Mouse (Mus musculus) hindbrain, embryonic 12.5 days (tissue): ENCODE data around the gene Slc25a39. TPM values are rescaled to one million over a fixed set of nuclear protein-coding genes. Genes with fewer than 3 reads are reported as not detected.

Source experiments
- ATAC-seq: fragments of 200-750 bp; cut with Nextera tagmentation; 2 replicates; pipeline ENCODE4 v1.8.0; 2017; ENCODE audit warnings: moderate TSS enrichment; ENCODE audit not compliant: low FRiP score
- H3K27ac ChIP-seq: fragments of 300-500 bp; sonication (generic); 2 replicates; pipeline ENCODE4 v1.5.1; 2016; ENCODE audit warnings: mild to moderate bottlenecking
- H3K27me3 ChIP-seq: fragments of 300-500 bp; sonication (generic); 2 replicates; pipeline ENCODE4 v1.6.1; 2016; ENCODE audit warnings: mild to moderate bottlenecking
- H3K36me3 ChIP-seq: fragments of 300-500 bp; sonication (generic); 2 replicates; pipeline ENCODE4 v1.6.1; 2016; ENCODE audit warnings: mild to moderate bottlenecking
- H3K4me1 ChIP-seq: fragments of 300-500 bp; sonication (generic); 2 replicates; pipeline ENCODE4 v1.6.1; 2016
- H3K4me2 ChIP-seq: fragments of 300-500 bp; sonication (generic); replicated peaks from 2 replicates; pipeline ENCODE4 v1.6.1; 2016; ENCODE audit warnings: mild to moderate bottlenecking
- H3K4me3 ChIP-seq: fragments of 300-500 bp; sonication (generic); 2 replicates; pipeline ENCODE4 v1.5.1; 2016; ENCODE audit warnings: mild to moderate bottlenecking
- H3K9ac ChIP-seq: fragments of 300-500 bp; sonication (generic); 2 replicates; pipeline ENCODE4 v1.6.1; 2016; ENCODE audit warnings: mild to moderate bottlenecking, moderate library complexity
- H3K9me3 ChIP-seq: fragments of 300-500 bp; sonication (generic); replicated peaks from 2 replicates; pipeline ENCODE4 v1.6.1; 2016; ENCODE audit warnings: mild to moderate bottlenecking
- WGBS: fragments of 180-500 bp; shearing (Covaris S2); methylation state at CpG from one replicate; pipeline ENCODE4 v1.1.7; 2016; 5-methylcytosine and 5-hydroxymethylcytosine counted together
- polyA plus RNA-seq: library from polyadenylated mRNA; unstranded; fragments of >200 nt; fragmentation: Nextera tagmentation; extraction: Ambion mirVana; gene quantifications from 2 replicates; pipeline ENCODE4 v1.2.1, GENCODE M21; 2016

The Slc25a39 gene
- polyA plus RNA-seq, 1 experiment from 2014 or later: 157 TPM

- WGBS: under 1% methylated on average over 83 of the region's 85 CpGs
- H3K4me3 ChIP-seq: peak overlapping the region; percentile 58
- H3K36me3 ChIP-seq: peaks cover 21% of the 10 kb centered on the region
- H3K9ac ChIP-seq: peak overlapping the region; percentile 77
- H3K4me2 ChIP-seq: peak overlapping the region; percentile 69
- peaks cover 39% of the 10 kb centered on the region for H3K4me1 ChIP-seq
- H3K9me3 ChIP-seq: no peaks in the 10 kb centered on the region
- no peaks in the 10 kb centered on the region for H3K27me3 ChIP-seq
- ATAC-seq: peak; percentile 59
- H3K27ac ChIP-seq: peak overlapping the region; percentile 88
These were observed 579 bp downstream of the Slc25a39 start for GRCm38 (mm10) chr11:102406900-102407833.

DNA sequence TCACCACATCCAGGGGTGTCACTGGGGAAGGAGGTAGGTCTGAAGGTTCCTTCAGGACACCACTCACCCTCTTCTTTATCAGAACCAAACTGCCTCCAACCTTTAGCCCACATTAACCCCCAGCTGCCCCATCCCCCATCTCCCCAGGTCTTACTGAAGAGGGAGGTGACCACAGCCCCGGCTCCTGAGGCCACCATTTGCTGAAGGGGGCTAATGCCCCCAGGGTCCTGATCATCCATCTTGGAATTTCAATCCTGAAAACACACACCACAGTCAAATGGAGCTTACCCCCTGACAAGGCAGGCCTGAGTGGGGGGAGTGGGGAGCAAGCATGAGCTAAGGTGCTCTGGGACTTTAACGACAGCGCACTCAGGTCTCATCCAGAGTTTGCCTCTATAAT, 1.3 kb downstream of the Slc25a39 start:
- WGBS: 8% methylated on average over 3 of the region's 3 CpGs
- Histone ChIP-seq H3K9me3 (no peaks in the 10 kb centered on the region), H3K4me2 (peak overlapping the region; percentile 69), H3K27ac (peak overlapping the region; percentile 88; the same call in 1 of the 2 replicates), H3K4me3 (peak overlapping the region; percentile 58), H3K36me3 (peaks cover 28% of the 10 kb centered on the region), H3K4me1 (peaks cover 47% of the 10 kb centered on the region), H3K27me3 (peaks cover 3% of the 10 kb centered on the region; the same call in 1 of the 2 replicates), H3K9ac (peak overlapping the region; percentile 77)
- no peak for ATAC-seq

GRCm38 (mm10) chr11:102405544-102406285, 2.0 kb downstream of the Slc25a39 start:
- no peak overlapping the region for H3K27ac ChIP-seq
- 0 out of 2 replicates have a peak overlapping the region, but pooled peaks have one; percentile 24 for H3K9ac ChIP-seq
- peaks cover 7% of the 10 kb centered on the region for H3K27me3 ChIP-seq
- H3K4me1 ChIP-seq: peaks cover 48% of the 10 kb centered on the region
- H3K4me2 ChIP-seq: peak overlapping the region; percentile 69
- H3K36me3 ChIP-seq: peaks cover 35% of the 10 kb centered on the region
- H3K9me3 ChIP-seq: no peaks in the 10 kb centered on the region
- H3K4me3 ChIP-seq: peak overlapping the region; percentile 58; the same call in 1 of the 2 replicates
- 85% methylated on average over 11 of the region's 11 CpGs for WGBS
- ATAC-seq: no peak

DNA sequence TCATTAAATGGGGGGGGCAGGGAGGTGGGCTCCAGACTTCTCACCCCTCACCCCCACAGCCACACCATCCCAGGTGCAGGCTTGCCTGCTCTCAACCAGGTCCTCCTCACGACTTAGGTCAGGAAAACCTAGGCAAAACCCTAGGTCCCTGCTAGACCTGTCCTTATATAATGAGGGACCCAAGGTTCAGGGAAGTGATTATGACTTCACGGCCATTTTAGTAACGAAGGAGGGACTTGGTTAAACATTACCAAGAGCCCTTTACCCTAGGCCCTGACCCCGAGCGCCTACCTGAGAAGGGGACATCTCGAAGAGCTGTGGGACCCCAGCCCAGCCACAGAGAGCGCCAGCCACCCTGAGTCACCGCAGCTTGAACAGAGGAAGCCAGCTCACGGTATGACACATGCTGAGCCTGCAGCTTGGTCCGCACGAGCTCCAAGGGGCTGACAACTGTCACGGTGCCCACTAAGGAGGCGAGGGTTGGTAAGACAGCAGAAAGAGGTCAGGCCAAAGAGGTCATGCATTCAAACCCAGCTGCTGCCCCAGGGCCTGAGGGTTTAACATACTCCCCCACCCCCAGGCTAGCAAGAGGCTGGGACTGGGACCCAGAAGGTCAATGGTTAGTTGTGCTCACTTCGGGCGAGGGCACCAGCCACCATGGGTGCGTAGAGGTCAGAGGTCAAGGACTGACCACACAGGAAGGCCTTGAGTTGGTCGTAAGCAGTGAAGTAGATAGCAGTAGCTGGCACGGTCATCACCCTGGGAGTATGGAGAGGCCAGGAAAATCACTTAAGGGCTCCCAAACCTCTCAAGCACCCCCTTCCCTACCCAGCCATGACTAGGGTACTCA, 3.4 kb downstream of the Slc25a39 start:
- H3K9ac ChIP-seq: peak overlapping the region; percentile 38; the same call in 1 of the 2 replicates
- peaks cover 20% of the 10 kb centered on the region for H3K27me3 ChIP-seq
- H3K4me2 ChIP-seq: peak overlapping the region; percentile 25; the same call in 1 of the 2 replicates
- H3K4me3 ChIP-seq: no peak overlapping the region
- WGBS: 77% methylated on average over 18 of the region's 18 CpGs
- H3K36me3 ChIP-seq: peaks cover 44% of the 10 kb centered on the region
- no peak overlapping the region for H3K27ac ChIP-seq
- no peak for ATAC-seq
- no peaks in the 10 kb centered on the region for H3K9me3 ChIP-seq
- peaks cover 61% of the 10 kb centered on the region for H3K4me1 ChIP-seq

GRCm38 (mm10) chr11:102403657-102404056, 4.1 kb downstream of the Slc25a39 start:
- H3K9me3 ChIP-seq: no peaks in the 10 kb centered on the region
- ATAC-seq: no peak
- peaks cover 68% of the 10 kb centered on the region for H3K4me1 ChIP-seq
- no peak overlapping the region for H3K4me3 ChIP-seq
- no peak overlapping the region for H3K4me2 ChIP-seq
- H3K27ac ChIP-seq: no peak overlapping the region
- peaks cover 44% of the 10 kb centered on the region for H3K36me3 ChIP-seq
- 96% methylated on average over 11 of the region's 11 CpGs for WGBS
- peaks cover 26% of the 10 kb centered on the region for H3K27me3 ChIP-seq
- H3K9ac ChIP-seq: no peak overlapping the region

GRCm38 (mm10) chr11:102401898-102402500, 5.7 kb downstream of the Slc25a39 start:
- no peak overlapping the region for H3K27ac ChIP-seq
- peaks cover 44% of the 10 kb centered on the region for H3K36me3 ChIP-seq
- H3K9me3 ChIP-seq: no peaks in the 10 kb centered on the region
- no peak overlapping the region for H3K9ac ChIP-seq
- peaks cover 37% of the 10 kb centered on the region for H3K27me3 ChIP-seq
- no peak for ATAC-seq
- H3K4me2 ChIP-seq: no peak overlapping the region
- peaks cover 76% of the 10 kb centered on the region for H3K4me1 ChIP-seq
- WGBS: 49% methylated on average over 12 of the region's 12 CpGs
- H3K4me3 ChIP-seq: no peak overlapping the region

GRCm38 (mm10) chr11:102400513-102401084, 7.1 kb downstream of the Slc25a39 start:
- 33% methylated on average over 12 of the region's 12 CpGs for WGBS
- no peak for ATAC-seq
- no peaks in the 10 kb centered on the region for H3K9me3 ChIP-seq

GRCm38 (mm10) chr11:102399610-102400072, 8.1 kb downstream of the Slc25a39 start:
- Histone ChIP-seq H3K9ac (0 out of 2 replicates have a peak overlapping the region, but pooled peaks have one; percentile 20), H3K4me1 (peaks cover 76% of the 10 kb centered on the region), H3K9me3 (no peaks in the 10 kb centered on the region), H3K4me2 (peak overlapping the region; percentile 44), H3K27ac (0 out of 2 replicates have a peak overlapping the region, but pooled peaks have one; percentile 25), H3K27me3 (peaks cover 37% of the 10 kb centered on the region), H3K36me3 (peaks cover 44% of the 10 kb centered on the region), H3K4me3 (peak overlapping the region; percentile 17)
- WGBS: 3% methylated on average over 34 of the region's 34 CpGs
- ATAC-seq: no peak

More at GRCm38 (mm10) chr11:102400513-102401084, 7.1 kb downstream of the Slc25a39 start:
- H3K27me3 ChIP-seq: peaks cover 37% of the 10 kb centered on the region
- no peak overlapping the region for H3K4me3 ChIP-seq
- H3K27ac ChIP-seq: no peak overlapping the region
- H3K9ac ChIP-seq: no peak overlapping the region
- H3K4me1 ChIP-seq: peaks cover 76% of the 10 kb centered on the region
- H3K4me2 ChIP-seq: no peak overlapping the region
- peaks cover 44% of the 10 kb centered on the region for H3K36me3 ChIP-seq

DNA sequence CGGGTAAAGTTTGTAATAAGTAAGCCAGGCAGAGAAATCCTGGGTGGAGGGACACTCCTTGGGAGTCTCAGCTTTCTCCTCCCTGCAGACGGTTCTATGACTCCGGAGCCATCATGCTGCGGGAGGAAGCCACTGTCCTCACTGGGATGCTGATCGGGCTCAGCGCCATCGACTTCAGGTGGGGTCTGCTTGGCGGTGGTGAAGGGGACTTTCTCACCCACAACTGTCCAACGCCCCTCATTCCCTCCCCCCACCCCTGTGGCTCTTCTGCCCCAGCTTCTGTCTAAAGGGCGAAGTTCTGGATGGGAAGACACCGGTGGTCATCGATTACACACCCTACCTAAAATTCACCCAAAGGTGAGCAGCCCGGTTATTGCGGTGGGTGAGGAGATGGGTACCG, 8.6 kb downstream of the Slc25a39 start:
- Histone ChIP-seq H3K4me1 (peaks cover 78% of the 10 kb centered on the region), H3K27me3 (peaks cover 37% of the 10 kb centered on the region), H3K4me2 (no peak overlapping the region), H3K4me3 (no peak overlapping the region), H3K36me3 (peaks cover 41% of the 10 kb centered on the region), H3K9me3 (no peaks in the 10 kb centered on the region), H3K27ac (no peak overlapping the region), H3K9ac (no peak overlapping the region; the same call in 1 of the 2 replicates)
- ATAC-seq: no peak
- WGBS: 13% methylated on average over 15 of the region's 15 CpGs

DNA sequence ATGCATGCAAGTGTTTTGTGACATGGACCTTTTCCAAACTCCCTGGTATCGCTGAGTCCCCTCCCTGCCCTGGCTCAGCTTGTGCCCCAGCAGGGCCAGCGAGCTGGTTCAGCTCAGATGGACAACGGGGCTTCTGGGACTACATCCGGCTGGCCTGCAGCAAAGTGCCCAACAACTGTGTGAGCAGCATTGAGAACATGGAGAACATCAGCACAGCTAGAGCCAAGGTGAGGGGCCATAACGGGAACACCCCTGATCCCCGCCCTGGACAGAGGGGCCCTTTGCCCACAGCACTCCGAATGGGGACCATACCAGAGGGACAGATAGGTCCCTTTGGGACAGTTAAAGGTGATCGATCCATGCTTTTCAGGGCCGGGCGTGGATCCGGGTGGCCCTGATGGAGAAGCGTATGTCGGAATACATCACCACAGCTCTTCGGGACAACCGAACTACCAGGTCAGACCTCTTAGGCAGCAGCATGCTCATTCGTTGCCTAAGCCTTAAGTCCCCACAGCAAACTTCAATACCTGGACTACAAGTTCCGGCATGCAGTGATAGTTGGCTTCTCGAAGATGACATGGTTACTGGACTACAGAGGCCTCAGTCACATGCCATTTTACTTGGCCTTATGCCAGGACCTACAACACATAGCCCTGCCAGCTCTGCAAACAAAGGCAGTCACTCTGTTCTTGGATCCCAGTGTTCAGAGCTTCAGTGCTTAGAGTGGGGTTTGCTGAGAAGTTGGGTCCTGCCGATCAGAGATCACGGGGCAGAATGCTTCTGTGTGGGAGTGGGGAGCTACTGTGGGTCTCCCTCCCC, 9.5 kb downstream of the Slc25a39 start:
- H3K4me3 ChIP-seq: no peak overlapping the region
- WGBS: 84% methylated on average over 20 of the region's 20 CpGs
- H3K4me2 ChIP-seq: no peak overlapping the region
- H3K4me1 ChIP-seq: peaks cover 86% of the 10 kb centered on the region
- H3K27me3 ChIP-seq: peaks cover 37% of the 10 kb centered on the region
- peaks cover 33% of the 10 kb centered on the region for H3K36me3 ChIP-seq
- no peak overlapping the region for H3K27ac ChIP-seq
- H3K9me3 ChIP-seq: no peaks in the 10 kb centered on the region
- H3K9ac ChIP-seq: no peak overlapping the region
- no peak for ATAC-seq
